Mouse (Mus musculus): ENCODE measurements around the gene Cela3b. TPM values are rescaled to one million over a fixed set of nuclear protein-coding genes. Genes with fewer than 3 reads are reported as not detected.
"Not testable (repeated sequence)": the region's sequence is repeated elsewhere in the genome, so short reads cannot be mapped to it uniquely, and the experiment has no call there.

Cela3b gene
- polyA plus RNA-seq, 1 experiment from 2014 or later, result not detected

GRCm38 (mm10) chr4:137445881-137446280, 15.5 kb upstream of the Cela3b start:
- Histone ChIP-seq H3K27ac (no peak overlapping the region), H3K36me3 (no peaks in the 10 kb centered on the region), H3K4me3 (no peak overlapping the region), H3K4me1 (peaks cover 11% of the 10 kb centered on the region), H3K9me3 (no peaks in the 10 kb centered on the region), H3K4me2 (replicated peaks) (no peak overlapping the region), H3K27me3 (replicated peaks) (no peaks in the 10 kb centered on the region), H3K9ac (no peak overlapping the region)
- no peak for ATAC-seq (ENCODE audit: low FRiP score, low read depth)
- 86% methylated on average over 4 of the region's 4 CpGs for WGBS

- H3K9me3 ChIP-seq, result no peaks in the 10 kb centered on the region
- H3K4me1 ChIP-seq, result peaks cover 8% of the 10 kb centered on the region
- H3K36me3 ChIP-seq, result no peaks in the 10 kb centered on the region
- 38% methylated on average over 5 of the region's 5 CpGs for WGBS
- ATAC-seq (ENCODE audit: low FRiP score, low read depth), result no peak
- H3K4me2 ChIP-seq (replicated peaks), result no peak overlapping the region
- no peaks in the 10 kb centered on the region for H3K27me3 ChIP-seq (replicated peaks)
- H3K9ac ChIP-seq, result no peak overlapping the region
- H3K27ac ChIP-seq, result no peak overlapping the region
- H3K4me3 ChIP-seq, result no peak overlapping the region
These were observed 13.3 kb upstream of the Cela3b start for GRCm38 (mm10) chr4:137443625-137444024.

- no peak overlapping the region for H3K27ac ChIP-seq
- no peak for ATAC-seq (ENCODE audit: low FRiP score, low read depth)
- 86% methylated on average over 4 of the region's 4 CpGs for WGBS
- H3K4me1 ChIP-seq, result no peaks in the 10 kb centered on the region
- H3K4me2 ChIP-seq (replicated peaks), result no peak overlapping the region
- H3K4me3 ChIP-seq, result no peak overlapping the region
- H3K9ac ChIP-seq, result no peak overlapping the region
- no peaks in the 10 kb centered on the region for H3K9me3 ChIP-seq
- H3K36me3 ChIP-seq, result no peaks in the 10 kb centered on the region
- H3K27me3 ChIP-seq (replicated peaks), result no peaks in the 10 kb centered on the region
These were observed 11.0 kb upstream of the Cela3b start for GRCm38 (mm10) chr4:137441332-137441731.

- WGBS, result 90% methylated on average over 8 of the region's 8 CpGs
- ATAC-seq (ENCODE audit: low FRiP score, low read depth), result no peak
- no peak overlapping the region for H3K4me3 ChIP-seq
These were observed 8.5 kb upstream of the Cela3b start for GRCm38 (mm10) chr4:137438842-137439241.

GRCm38 (mm10) chr4:137436979-137437669, 6.8 kb upstream of the Cela3b start:
- Histone ChIP-seq H3K36me3 (no peaks in the 10 kb centered on the region), H3K27ac (no peak overlapping the region), H3K4me3 (no peak overlapping the region), H3K9ac (no peak overlapping the region), H3K4me1 (no peaks in the 10 kb centered on the region), H3K27me3 (replicated peaks) (no peaks in the 10 kb centered on the region), H3K9me3 (no peaks in the 10 kb centered on the region), H3K4me2 (replicated peaks) (no peak overlapping the region)
- ATAC-seq (ENCODE audit: low FRiP score, low read depth), result no peak
- 93% methylated on average over 8 of the region's 8 CpGs for WGBS

More at GRCm38 (mm10) chr4:137438842-137439241, 8.5 kb upstream of the Cela3b start:
- Histone ChIP-seq H3K27ac (no peak overlapping the region), H3K9ac (no peak overlapping the region), H3K36me3 (no peaks in the 10 kb centered on the region), H3K4me2 (replicated peaks) (no peak overlapping the region), H3K4me1 (no peaks in the 10 kb centered on the region), H3K9me3 (no peaks in the 10 kb centered on the region), H3K27me3 (replicated peaks) (no peaks in the 10 kb centered on the region)

GRCm38 (mm10) chr4:137432700-137433550, 2.6 kb upstream of the Cela3b start:
- ATAC-seq (ENCODE audit: low FRiP score, low read depth); H3K27ac ChIP-seq; H3K9me3 ChIP-seq; H3K9ac ChIP-seq; H3K27me3 ChIP-seq (replicated peaks); H3K4me3 ChIP-seq; H3K4me2 ChIP-seq (replicated peaks); H3K36me3 ChIP-seq; H3K4me1 ChIP-seq: not testable (repeated sequence)
- 78% methylated on average over 10 of the region's 10 CpGs for WGBS

- H3K36me3 ChIP-seq, result no peaks in the 10 kb centered on the region
- no peak overlapping the region for H3K27ac ChIP-seq
- H3K27me3 ChIP-seq (replicated peaks), result no peaks in the 10 kb centered on the region
- no peaks in the 10 kb centered on the region for H3K9me3 ChIP-seq
- no peak overlapping the region for H3K9ac ChIP-seq
- H3K4me1 ChIP-seq, result no peaks in the 10 kb centered on the region
- H3K4me2 ChIP-seq (replicated peaks), result no peak overlapping the region
- no peak overlapping the region for H3K4me3 ChIP-seq
- no peak for ATAC-seq (ENCODE audit: low FRiP score, low read depth)
- 78% methylated on average over 11 of the region's 11 CpGs for WGBS
These were observed 12.4 kb downstream of the Cela3b start for GRCm38 (mm10) chr4:137417712-137418564.

- 72% methylated on average over 1 of the region's 1 CpGs for WGBS
- H3K27me3 ChIP-seq (replicated peaks), result no peaks in the 10 kb centered on the region
- H3K4me3 ChIP-seq, result no peak overlapping the region
- no peak overlapping the region for H3K27ac ChIP-seq
- no peak for ATAC-seq (ENCODE audit: low FRiP score, low read depth)
- no peaks in the 10 kb centered on the region for H3K4me1 ChIP-seq
- H3K9me3 ChIP-seq, result no peaks in the 10 kb centered on the region
- no peak overlapping the region for H3K9ac ChIP-seq
- H3K36me3 ChIP-seq, result no peaks in the 10 kb centered on the region
- H3K4me2 ChIP-seq (replicated peaks), result no peak overlapping the region
These were observed 15.4 kb downstream of the Cela3b start for GRCm38 (mm10) chr4:137414936-137415335.

- not testable (repeated sequence) for H3K27me3 ChIP-seq (replicated peaks); H3K27ac ChIP-seq; H3K4me3 ChIP-seq; ATAC-seq (ENCODE audit: low FRiP score, low read depth); H3K4me1 ChIP-seq; H3K4me2 ChIP-seq (replicated peaks); H3K36me3 ChIP-seq; H3K9ac ChIP-seq; H3K9me3 ChIP-seq
- 86% methylated on average over 7 of the region's 7 CpGs for WGBS
These were observed 18.1 kb downstream of the Cela3b start for GRCm38 (mm10) chr4:137412185-137412709.

GRCm38 (mm10) chr4:137409691-137410090, 20.6 kb downstream of the Cela3b start, which contains the start of gene Cela3a:
Cela3a (minus strand) TSS chr4:137409791.
- no peak within 1 kb of the TSS for H3K9ac ChIP-seq
- 87% methylated on average over 5 of the region's 5 CpGs for WGBS
- H3K9me3 ChIP-seq, result no peaks in the 10 kb centered on the region
- H3K27me3 ChIP-seq (replicated peaks), result no peaks in the 10 kb centered on the region
- H3K27ac ChIP-seq, result no peak within 1 kb of the TSS
- no peak for ATAC-seq (ENCODE audit: low FRiP score, low read depth)
- no peaks in the 10 kb centered on the region for H3K36me3 ChIP-seq
- H3K4me1 ChIP-seq, result no peaks in the 10 kb centered on the region
- H3K4me3 ChIP-seq, result no peak within 1 kb of the TSS
- H3K4me2 ChIP-seq (replicated peaks), result no peak within 1 kb of the TSS

- no peaks in the 10 kb centered on the region for H3K27me3 ChIP-seq (replicated peaks)
- no peak for ATAC-seq (ENCODE audit: low FRiP score, low read depth)
- H3K27ac ChIP-seq, result no peak overlapping the region
- H3K4me3 ChIP-seq, result no peak overlapping the region
- no peaks in the 10 kb centered on the region for H3K36me3 ChIP-seq
- 87% methylated on average over 3 of the region's 3 CpGs for WGBS
- no peak overlapping the region for H3K9ac ChIP-seq
- H3K9me3 ChIP-seq, result no peaks in the 10 kb centered on the region
- H3K4me1 ChIP-seq, result no peaks in the 10 kb centered on the region
- no peak overlapping the region for H3K4me2 ChIP-seq (replicated peaks)
These were observed 24.8 kb downstream of the Cela3b start for GRCm38 (mm10) chr4:137405571-137405970.
